19 mouse cellular contexts compared by ENCODE assay signal in genomic region chr1:128868761-128869160, GRCm38 (mm10).
A peak's percentile ranks its signal among the peaks of the same experiment; 100 is the strongest.
DNase-seq lines count a peak whose midpoint lies in the region; ATAC-seq lines count a peak whose summit lies in the region.
"Had no signal": no experiment of that assay in that cellular context is flagged by ENCODE, and none has a peak within 500 bp of the region (broad histone marks: within the 10 kb centered on the region; RNA-seq: fewer than 3 reads in every experiment).

No protein-coding gene starts in this region.

- ATAC-seq in cerebellum, adult (ENCODE audit: insufficient number of reproducible peaks, low FRiP score, low TSS enrichment): no peak
- no peak for ATAC-seq in megakaryocyte-erythroid progenitor cell, adult 5-6 weeks (replicated peaks; ENCODE audit: low FRiP score, low TSS enrichment, poor library complexity, severe bottlenecking)
- ATAC-seq: activated CD4-positive, CD25-positive, alpha-beta regulatory T cell, adult 4 months; CD4-positive, CD25-positive, alpha-beta regulatory T cell, adult 4 months; forebrain, embryonic 13.5 days; forebrain, embryonic 15.5 days; Patski had no signal

- DNase-seq in adrenal gland, adult (ENCODE audit: inconsistent age in 2 of 2, low spot score in 1 of 2): peak; percentile 33 to 65
- DNase-seq in adrenal gland, postnatal 4 days (ENCODE audit: low spot score in 2 of 2): no peak
- peak; percentile 62 for DNase-seq in adrenal gland, adult 2 months
- DNase-seq in adrenal gland, postnatal 10 days: peak; percentile 28
- peak; percentile 35 for DNase-seq in adrenal gland, postnatal 25 days
- DNase-seq in frontal cortex, postnatal 25 days (ENCODE audit: low spot score in 2 of 2): no peak
- DNase-seq: B cell, adult 2 months; cerebellum, adult 11 months; cerebellum, adult 18-20 months; cerebellum, adult 8-10 months; cerebellum, adult 9-11 months; cerebellum, postnatal 25 days had no signal

Comparison
In these comparisons a context has a peak if more than half of its experiments do, and no peak if none do; other contexts are left out.
1. DNase-seq: peak in adrenal gland, adult (2 of 2), adrenal gland, adult 2 months (single experiment), adrenal gland, postnatal 10 days (single experiment) and adrenal gland, postnatal 25 days (single experiment); none in adrenal gland, postnatal 4 days (0 of 2) and frontal cortex, postnatal 25 days (0 of 2).